In the genomic region with DNA sequence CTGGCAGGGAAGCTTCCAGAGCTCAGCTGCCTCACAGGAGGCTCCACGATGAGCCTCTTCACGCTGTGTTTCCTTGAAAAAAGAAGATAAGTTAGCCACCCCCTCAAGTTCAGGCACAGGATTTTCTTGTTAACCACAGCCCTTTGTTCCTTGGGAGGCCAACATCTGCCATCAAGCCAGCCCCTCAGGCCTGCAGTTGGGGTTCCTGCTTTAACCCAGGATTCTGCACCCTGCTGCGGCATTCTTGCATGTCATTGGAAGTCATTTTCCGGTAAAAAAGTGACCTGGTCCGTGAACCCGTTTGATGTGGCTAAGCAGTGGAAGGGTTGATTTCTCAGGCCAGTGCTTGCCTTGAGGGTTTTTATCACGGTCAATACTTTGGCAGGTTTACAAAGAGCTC, we compare ENCODE assay signal across 17 mouse cellular contexts. TPM values are rescaled to one million over a fixed set of nuclear protein-coding genes. Genes with fewer than 3 reads are reported as not detected.
A peak's percentile ranks its signal among the peaks of the same experiment; 100 is the strongest.
DNase-seq lines count a peak whose midpoint lies in the region; ATAC-seq and TF ChIP-seq lines count a peak whose summit lies in the region.
"Had no signal": no experiment of that assay in that cellular context is flagged by ENCODE, and none has a peak within 500 bp of the region (broad histone marks: within the 10 kb centered on the region; RNA-seq: fewer than 3 reads in every experiment).

No protein-coding gene starts in this region.

- H3K27ac ChIP-seq in forebrain, embryonic 10.5 days, result peak overlapping the region; percentile 56
- H3K27ac ChIP-seq in forebrain, embryonic 15.5 days (replicated peaks), result no peak overlapping the region
- peak overlapping the region; percentile 66 for H3K27ac ChIP-seq in kidney, postnatal 0 days
- H3K27ac ChIP-seq in ES-E14 (ENCODE audit: insufficient read depth, low read depth, low read length, poor library complexity, severe bottlenecking), result 0 out of 2 replicates have a peak overlapping the region, but pooled peaks have one; percentile 42
- H3K27ac ChIP-seq: liver, embryonic 12.5 days had no signal

- DNase-seq in forebrain, embryonic 10.5 days (ENCODE audit: extremely low spot score, low spot score), result no peak
- DNase-seq in kidney, postnatal 0 days (ENCODE audit: low spot score), result no peak
- DNase-seq in kidney, postnatal 10 days, result no peak
- no peak for DNase-seq in ES-E14 (ENCODE audit: low read depth, low spot score)
- peak; percentile 6 for DNase-seq in forelimb bud, embryonic 11.5 days (ENCODE audit: low read depth, low spot score)
- DNase-seq in frontal cortex, postnatal 36 days (ENCODE audit: low spot score in 2 of 2), result no peak
- DNase-seq: adrenal gland, postnatal 25 days; cerebellum, adult 9-10 months; kidney, adult 18-20 months; left cerebral cortex, postnatal 4 days; lung, adult 18-20 months; lung, postnatal 10 days; thymus, adult 18-20 months; thymus, postnatal 36 days had no signal

- no peak overlapping the region for H3K4me2 ChIP-seq in forebrain, embryonic 15.5 days (replicated peaks)
- no peak overlapping the region for H3K4me2 ChIP-seq in kidney, postnatal 0 days (ENCODE audit: low read length)
- H3K4me2 ChIP-seq: heart, embryonic 11.5 days; liver, embryonic 12.5 days had no signal

- 64% methylated on average over 7 of the region's 7 CpGs for WGBS in forebrain, embryonic 10.5 days
- WGBS in forebrain, embryonic 15.5 days, result 59% methylated on average over 7 of the region's 7 CpGs
- WGBS in kidney, postnatal 0 days, result 51% methylated on average over 7 of the region's 7 CpGs

- in situ Hi-C loops in ES-E14 (cut with MboI; ENCODE audit: low sequenced_read_pairs in 2 of 2, unreplicated experiment in 2 of 2), result no loop called here

- ATAC-seq in forebrain, embryonic 15.5 days (replicated peaks), result no peak
- no peak for ATAC-seq in kidney, postnatal 0 days (replicated peaks; ENCODE audit: low FRiP score, low read depth)
- ATAC-seq: liver, embryonic 12.5 days had no signal

- H3K27me3 ChIP-seq in forebrain, embryonic 10.5 days (ENCODE audit: poor library complexity, severe bottlenecking), result no peaks in the 10 kb centered on the region
- no peaks in the 10 kb centered on the region for H3K27me3 ChIP-seq in forebrain, embryonic 15.5 days
- no peaks in the 10 kb centered on the region for H3K27me3 ChIP-seq in kidney, postnatal 0 days (ENCODE audit: insufficient read depth, low read length)
- H3K27me3 ChIP-seq: liver, embryonic 12.5 days had no signal

- H3K9me3 ChIP-seq in forebrain, embryonic 10.5 days, result no peaks in the 10 kb centered on the region
- no peaks in the 10 kb centered on the region for H3K9me3 ChIP-seq in forebrain, embryonic 15.5 days
- no peaks in the 10 kb centered on the region for H3K9me3 ChIP-seq in kidney, postnatal 0 days (replicated peaks; ENCODE audit: low read length)
- H3K9me3 ChIP-seq in ES-E14 (ENCODE audit: control insufficient read depth, insufficient read depth, low read depth, low read length), result no peaks in the 10 kb centered on the region
- H3K9me3 ChIP-seq: liver, embryonic 12.5 days had no signal

- peaks cover 19% of the 10 kb centered on the region for H3K36me3 ChIP-seq in forebrain, embryonic 10.5 days (replicated peaks)
- H3K36me3 ChIP-seq in forebrain, embryonic 15.5 days, result peaks cover 19% of the 10 kb centered on the region
- 0 out of 2 replicates have a peak, but pooled peaks cover 17% of the 10 kb centered on the region for H3K36me3 ChIP-seq in kidney, postnatal 0 days (ENCODE audit: insufficient read depth, low read length)
- peaks cover 3% of the 10 kb centered on the region; the same call in 1 of the 2 replicates for H3K36me3 ChIP-seq in ES-E14 (ENCODE audit: control insufficient read depth, insufficient read depth, low read length, poor library complexity, severe bottlenecking)

- H3K4me3 ChIP-seq in forebrain, embryonic 10.5 days, result no peak overlapping the region
- H3K4me3 ChIP-seq in forebrain, embryonic 15.5 days, result no peak overlapping the region
- no peak overlapping the region for H3K4me3 ChIP-seq in kidney, postnatal 0 days (replicated peaks; ENCODE audit: low read depth, low read length)
- H3K4me3 ChIP-seq in ES-E14 (ENCODE audit: insufficient read depth in 1 of 2, low read depth in 1 of 2, low read length in 2 of 2, poor library complexity in 1 of 2, severe bottlenecking in 1 of 2), result no peak overlapping the region
- H3K4me3 ChIP-seq: liver, embryonic 12.5 days had no signal

- no peak overlapping the region for H3K9ac ChIP-seq in forebrain, embryonic 15.5 days (replicated peaks)
- no peak overlapping the region for H3K9ac ChIP-seq in kidney, postnatal 0 days (ENCODE audit: low read depth, low read length)
- no peak overlapping the region for H3K9ac ChIP-seq in ES-E14 (ENCODE audit: insufficient read depth, low read depth, low read length, poor library complexity, severe bottlenecking)
- H3K9ac ChIP-seq: liver, embryonic 12.5 days had no signal

- H3K4me1 ChIP-seq in forebrain, embryonic 10.5 days, result peaks cover 40% of the 10 kb centered on the region
- peaks cover 3% of the 10 kb centered on the region; the same call in 1 of the 2 replicates for H3K4me1 ChIP-seq in forebrain, embryonic 15.5 days
- no peaks in the 10 kb centered on the region for H3K4me1 ChIP-seq in kidney, postnatal 0 days (replicated peaks; ENCODE audit: insufficient read depth, low read length)
- peaks cover 2 to 9% of the 10 kb centered on the region in 2 experiments; a peak in 3 of 4 replicates for H3K4me1 ChIP-seq in ES-E14 (ENCODE audit: control insufficient read depth in 2 of 2, insufficient read depth in 2 of 2, low read length in 2 of 2, poor library complexity in 1 of 2)

- no peak for TF ChIP-seq CTCF in kidney, postnatal 0 days (IDR thresholded peaks at IDR 0.05; ENCODE audit: low read depth)

TF ChIP-seq in ES-E14, 5 proteins besides CTCF, POLR2A, EP300 and RAD21:
- TF ChIP-seq MAFK (IDR thresholded peaks at IDR 0.05; ENCODE audit: insufficient read depth, low read depth, low read length) (no peak), CHD2 (IDR thresholded peaks at IDR 0.05; ENCODE audit: low read depth, low read length) (no peak), ZNF384 (IDR thresholded peaks at IDR 0.05; ENCODE audit: low read depth, low read length) (no peak)

RNA-seq across cellular contexts. Expression of a gene that starts 31.1 kb away (rescaled TPM):
- polyA plus RNA-seq in forebrain, embryonic 10.5 days (2016; fragmentation: Nextera tagmentation; extraction: Ambion mirVana), result 3.4 and 3.5 TPM in 2 replicates
- 2.7 and 3.4 TPM in 2 replicates for polyA plus RNA-seq in forebrain, embryonic 15.5 days (2015; fragmentation: Nextera tagmentation; extraction: Ambion mirVana)
- polyA plus RNA-seq in kidney, postnatal 0 days (2015; fragmentation: Nextera tagmentation; extraction: Ambion mirVana), result 2.5 and 2.9 TPM in 2 replicates
- total RNA-seq in ES-E14 (2012; rRNA removed), result 1.8 and 2.8 TPM in 2 replicates

RNA-seq across cellular contexts. Expression of a gene that starts 31.6 kb away (rescaled TPM):
- 150 and 153 TPM in 2 replicates for polyA plus RNA-seq in forebrain, embryonic 10.5 days (2016; fragmentation: Nextera tagmentation; extraction: Ambion mirVana)
- polyA plus RNA-seq in forebrain, embryonic 15.5 days (2015; fragmentation: Nextera tagmentation; extraction: Ambion mirVana), result 82.9 and 92.4 TPM in 2 replicates
- polyA plus RNA-seq in kidney, postnatal 0 days (2015; fragmentation: Nextera tagmentation; extraction: Ambion mirVana), result 101 TPM in 2 replicates
- total RNA-seq in ES-E14 (2012; rRNA removed), result 52.7 and 56.8 TPM in 2 replicates
